Mouse (Mus musculus) thymus, postnatal 0 days (tissue): ENCODE results near the gene Tnrc18. TPM values are rescaled to one million over a fixed set of nuclear protein-coding genes. Genes with fewer than 3 reads are reported as not detected.

ENCODE experiments used
- DNase-seq: peaks from one replicate; pipeline ENCODE4 v3.0.0-alpha.2; 2015; ENCODE audit warnings: low spot score
- polyA plus RNA-seq: library from polyadenylated mRNA; unstranded; fragments of >200 nt; fragmentation: Nextera tagmentation; extraction: Ambion mirVana; gene quantifications from 2 replicates; pipeline ENCODE4 v1.2.1, GENCODE M21; 2015

Tnrc18 gene
- polyA plus RNA-seq, 1 experiment from 2014 or later: 9.6 TPM

DNA sequence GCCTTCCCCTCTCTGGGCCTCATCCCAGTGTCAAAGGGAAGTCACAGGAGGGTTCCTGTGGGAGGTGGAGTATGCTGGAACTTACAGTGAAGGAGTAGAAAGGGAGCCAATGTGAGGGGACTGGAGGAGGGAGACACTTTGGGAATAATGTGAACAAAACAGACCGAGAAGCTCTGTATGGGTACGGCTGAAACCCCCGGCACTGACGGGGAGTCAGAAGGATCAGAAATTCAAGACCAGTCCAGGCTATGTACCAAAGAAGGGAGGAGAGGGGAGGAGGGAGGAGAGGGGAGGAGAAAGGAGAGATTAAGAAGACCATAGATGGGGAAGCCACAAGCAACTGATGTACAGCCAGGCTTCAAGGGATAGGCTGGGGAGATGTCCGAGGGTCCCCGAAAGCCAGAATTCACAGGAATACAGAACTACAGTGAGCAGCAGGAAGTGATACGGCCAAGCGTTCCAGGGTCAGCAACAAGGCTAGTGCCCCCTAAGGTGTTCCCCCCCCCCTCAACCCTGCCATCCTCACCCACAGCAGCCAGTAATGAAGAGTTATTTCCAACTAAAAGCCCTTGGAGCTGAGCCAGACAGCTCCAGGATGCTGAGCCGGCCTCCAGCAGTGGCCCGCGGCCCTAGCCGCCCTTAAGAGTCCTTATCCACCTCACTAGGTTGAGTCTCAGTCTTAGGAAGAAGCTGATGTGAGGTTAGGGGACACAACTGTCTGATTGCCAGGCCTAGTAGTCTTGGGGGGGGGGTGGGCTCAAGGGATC, 124.3 kb downstream of the Tnrc18 start:
- no peak for DNase-seq

DNA sequence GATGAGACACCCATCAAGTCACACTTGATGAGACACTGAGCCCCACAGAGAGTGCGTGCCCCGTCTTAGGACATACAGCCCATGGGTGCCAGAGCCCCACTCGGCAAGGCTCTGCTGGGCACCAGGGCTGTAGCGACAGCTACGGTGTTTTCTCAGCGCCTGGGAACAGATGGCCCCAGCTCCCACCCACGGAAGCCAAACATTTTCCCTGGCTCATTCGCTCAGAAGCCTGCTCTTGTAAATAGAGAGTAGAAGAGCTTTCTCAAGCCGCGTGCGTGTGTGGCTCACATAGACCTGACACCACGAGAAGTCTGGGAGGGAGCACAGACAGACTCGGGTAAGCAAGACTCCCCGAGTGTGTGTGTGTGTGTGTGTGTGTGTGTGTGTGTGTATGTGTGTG, 125.2 kb downstream of the Tnrc18 start, which contains the start of gene Slc29a4:
TSS of gene Slc29a4 (plus strand) at position 265 of the 400 bp plus-strand sequence.
- no peak for DNase-seq

DNA sequence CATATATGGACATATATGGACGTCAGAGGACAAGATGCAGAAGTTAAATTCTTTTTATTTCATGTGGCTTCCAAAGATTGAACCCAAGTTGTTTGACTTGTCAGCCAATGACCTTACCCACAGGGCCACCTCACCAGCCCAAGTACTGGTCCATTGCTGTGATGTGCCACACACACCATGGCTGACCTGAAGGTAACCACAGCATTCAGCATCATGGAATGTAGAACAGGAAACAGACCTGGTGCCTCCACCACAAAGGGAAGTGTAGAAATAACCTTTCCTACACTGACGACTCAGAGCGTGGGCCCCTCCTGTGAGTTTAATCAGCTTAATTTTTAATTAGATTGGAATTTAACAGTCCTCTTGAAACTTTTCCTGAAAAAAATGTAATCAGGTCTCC, 127.1 kb downstream of the Tnrc18 start:
- no peak for DNase-seq

DNA sequence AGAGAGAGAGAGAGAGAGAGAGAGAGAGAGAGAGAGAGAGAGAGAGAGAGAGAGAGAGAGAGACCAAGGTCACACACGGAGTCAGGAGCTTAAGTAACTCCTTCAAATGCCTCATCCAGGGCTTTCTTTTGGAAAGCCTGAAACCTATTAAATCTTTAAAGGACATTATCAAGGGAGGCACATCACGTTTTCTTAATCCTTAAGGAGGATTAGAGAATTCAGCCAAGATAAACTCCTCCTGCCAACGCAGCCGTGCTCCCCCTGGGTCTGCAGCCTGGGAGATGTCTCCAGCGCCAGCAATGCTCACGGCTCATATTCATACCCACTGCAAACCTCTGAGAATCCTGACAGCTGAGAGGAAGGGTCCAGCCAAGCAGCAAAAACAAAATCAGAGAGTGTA, 128.6 kb downstream of the Tnrc18 start:
- no peak for DNase-seq

DNA sequence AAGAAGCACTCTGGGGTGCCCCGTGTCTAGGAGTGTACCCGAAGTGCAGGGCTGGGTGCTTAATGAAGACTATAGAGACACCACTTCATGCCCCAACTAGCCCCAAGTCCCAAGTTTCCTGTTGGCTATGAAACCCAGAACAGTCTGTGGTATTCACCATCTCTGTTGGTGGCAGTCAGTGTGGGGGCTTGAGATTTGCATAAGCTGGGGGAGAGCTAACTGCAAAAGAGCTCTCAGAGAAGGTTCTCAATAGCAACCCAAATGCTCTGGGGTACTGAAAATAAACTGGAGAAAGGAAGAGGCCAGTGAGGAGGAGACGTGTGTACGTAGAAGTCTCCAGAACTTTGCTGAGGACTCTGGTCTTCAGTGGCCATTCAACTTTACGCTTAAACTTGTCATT, 134.9 kb downstream of the Tnrc18 start:
- DNase-seq: no peak

DNA sequence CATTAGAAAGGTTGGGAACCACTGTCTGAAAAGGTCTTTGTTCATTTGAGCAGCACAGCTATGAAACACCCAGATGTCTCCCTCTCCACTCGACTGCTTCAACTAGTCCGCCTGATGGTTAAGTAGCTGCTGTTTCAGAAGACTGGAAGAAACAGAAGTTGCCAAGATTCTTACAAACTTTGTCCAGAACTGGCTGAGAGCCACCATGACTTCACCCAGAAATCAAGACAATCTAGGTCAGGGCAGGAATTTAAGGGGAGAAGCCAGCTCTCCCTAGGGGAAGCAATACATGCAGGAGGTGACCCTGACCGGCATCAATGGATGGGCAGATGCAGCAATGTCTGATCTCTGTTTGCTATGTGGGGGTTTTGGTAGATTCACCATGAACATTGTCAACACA, 135.6 kb downstream of the Tnrc18 start:
- no peak for DNase-seq

DNA sequence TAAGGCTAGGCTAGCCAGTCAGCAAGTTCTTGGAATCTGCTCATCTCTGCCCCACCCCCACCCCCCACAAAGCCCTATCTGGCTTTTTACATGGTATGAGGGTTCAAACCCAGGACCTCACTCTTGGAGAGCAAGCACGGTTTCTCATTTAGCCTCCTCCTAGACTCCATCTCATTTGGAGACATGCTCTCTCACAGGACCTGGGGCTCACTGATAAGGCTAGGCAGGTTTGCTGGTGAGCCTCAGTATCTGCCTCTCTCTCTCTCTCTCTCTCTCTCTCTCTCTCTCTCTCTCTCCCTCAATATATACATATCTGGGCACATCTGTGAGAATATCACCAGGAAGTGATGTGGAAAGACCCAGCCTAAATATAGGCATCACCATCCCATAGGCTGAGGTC, 138.4 kb downstream of the Tnrc18 start:
- DNase-seq: no peak

DNA sequence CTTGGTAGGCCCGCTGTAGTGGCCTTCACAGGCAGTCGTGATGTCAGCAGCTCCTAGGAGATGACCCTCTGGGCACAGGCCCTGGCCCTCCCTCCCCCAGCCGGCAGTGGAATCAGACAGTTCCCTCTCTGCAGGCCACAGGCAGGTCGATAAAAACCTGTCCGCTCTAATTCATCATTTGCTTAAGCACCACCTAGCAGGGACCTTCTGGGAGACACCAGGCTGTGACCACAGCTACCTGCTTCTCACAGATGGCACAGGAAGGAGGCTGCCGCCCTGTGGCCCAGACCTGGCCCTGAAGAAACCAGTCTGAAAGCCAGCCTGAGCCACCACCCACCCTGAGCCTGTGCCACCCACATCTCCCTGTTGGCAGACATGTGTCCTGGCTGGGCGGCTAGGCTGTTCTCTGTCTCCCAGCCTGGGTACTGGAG, 139.3 kb downstream of the Tnrc18 start:
- DNase-seq: no peak

Other genes with a start within 250 kb of the Tnrc18 start
- 0.07 and 0.13 TPM in 2 replicates for gene Mmd2, start 208.9 kb downstream of the Tnrc18 start, polyA plus RNA-seq
- 30.7 and 31.9 TPM in 2 replicates for gene Wipi2, start 190.0 kb downstream of the Tnrc18 start, polyA plus RNA-seq
- gene Slc29a4, start 125.2 kb downstream of the Tnrc18 start, polyA plus RNA-seq: 0.44 and 0.59 TPM in 2 replicates
- gene Fbxl18, start 77.8 kb upstream of the Tnrc18 start, polyA plus RNA-seq: 4.7 and 5.9 TPM in 2 replicates
- 27,108 and 27,970 TPM in 2 replicates for gene Actb, start 89.1 kb upstream of the Tnrc18 start, polyA plus RNA-seq
- gene Fscn1, start 142.7 kb upstream of the Tnrc18 start, polyA plus RNA-seq: 33.5 and 37.0 TPM in 2 replicates